Mouse (Mus musculus) frontal cortex, postnatal 10 days (tissue): ENCODE results near the gene Serpinf2.
"Not testable (repeated sequence)": the region's sequence is repeated elsewhere in the genome, so short reads cannot be mapped to it uniquely, and the experiment has no call there.

Experiments
- DNase-seq, 2 experiments: peaks; one replicate each; pipeline ENCODE4 v3.0.0; 2022; ENCODE audit warnings: low spot score in 2 of 2, mixed read lengths in 1 of 2

The Serpinf2 gene

DNA sequence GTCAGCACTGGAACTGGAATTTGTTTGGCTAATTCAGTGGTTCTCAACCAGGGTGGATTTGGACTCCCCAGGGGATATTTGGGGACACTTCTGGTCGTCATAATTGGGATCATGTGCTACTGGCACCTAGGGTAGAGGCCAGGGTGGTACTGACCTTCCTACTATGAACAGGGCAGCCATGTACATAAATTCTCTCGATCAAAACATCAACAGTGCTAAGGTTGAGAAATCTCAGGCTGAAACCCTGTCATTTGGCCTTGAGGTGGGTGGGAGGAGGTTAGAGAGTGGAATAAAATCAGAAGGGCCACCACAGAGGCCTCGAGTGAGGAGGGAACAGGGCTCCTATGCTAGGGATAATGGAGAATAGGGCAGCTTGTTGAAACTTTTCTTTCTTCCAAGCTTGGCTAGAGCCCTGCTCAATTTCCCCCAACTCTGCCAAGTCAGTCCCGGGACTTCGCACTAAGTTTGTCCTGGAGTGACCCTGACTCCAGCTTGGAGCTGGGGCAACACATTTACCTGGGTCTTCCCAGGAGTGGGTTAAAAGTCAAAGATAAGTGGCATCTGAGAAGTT, 19.8 kb upstream of the Serpinf2 start:
- DNase-seq = no peak

DNA sequence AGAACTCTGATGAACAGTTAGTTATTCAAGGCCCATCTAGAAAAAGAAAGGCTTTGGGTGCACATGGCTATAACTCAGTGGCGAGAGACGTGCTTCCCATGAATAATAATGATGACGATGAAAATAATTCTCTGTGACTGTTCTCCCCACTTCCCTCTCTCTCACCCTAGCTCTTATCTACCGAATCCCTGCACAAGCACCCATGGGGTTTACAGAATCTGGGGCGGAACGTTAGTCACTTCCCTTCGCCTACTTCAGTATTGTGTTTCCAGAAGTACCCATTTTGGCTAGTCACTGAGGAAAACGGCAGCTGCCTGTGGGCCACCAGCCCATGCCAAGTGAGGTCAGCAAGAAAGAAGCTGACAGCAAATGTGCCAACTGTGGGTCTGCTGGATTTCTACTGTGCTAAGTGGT, 19.2 kb upstream of the Serpinf2 start:
- DNase-seq = no peak

DNA sequence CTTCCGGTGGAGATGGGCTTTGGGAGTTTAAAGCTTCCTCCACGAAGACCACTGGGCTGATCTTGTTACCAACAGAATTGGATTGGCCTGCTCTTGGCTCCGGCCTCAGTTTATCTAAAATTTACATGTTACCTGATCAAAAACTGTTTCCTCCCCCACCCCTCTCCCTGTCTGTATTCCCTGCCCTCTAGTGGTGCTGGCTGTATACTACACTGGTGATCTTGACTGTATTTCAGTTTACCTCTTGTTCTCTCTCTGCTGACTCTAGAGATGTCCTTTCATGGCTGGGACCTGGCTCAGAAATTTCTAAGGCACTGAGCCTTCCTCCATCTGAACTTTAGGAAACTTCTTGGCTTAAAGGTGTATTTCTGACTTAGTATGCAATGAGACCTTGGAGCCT, 18.8 kb upstream of the Serpinf2 start:
- no peak for DNase-seq

DNA sequence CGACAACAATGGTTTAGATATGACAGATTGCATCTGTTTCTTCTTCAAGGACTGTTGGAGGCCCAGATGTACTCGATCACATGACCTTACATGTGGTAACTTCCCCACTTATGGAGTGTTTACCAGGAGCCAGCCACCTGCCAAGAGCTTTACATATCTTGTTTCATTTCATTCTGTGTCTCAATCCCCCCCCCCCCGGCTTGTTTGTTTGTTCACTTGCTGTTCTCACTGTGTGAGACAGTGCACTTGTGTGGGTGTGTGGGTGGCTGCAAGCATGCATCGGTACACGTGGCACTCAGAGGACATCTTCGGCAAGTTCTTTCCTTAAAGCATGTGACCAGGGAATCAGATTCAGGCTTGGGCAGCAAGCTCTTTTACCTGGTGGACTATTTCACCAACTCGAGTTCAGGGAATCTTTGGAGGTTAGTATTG, 17.1 kb upstream of the Serpinf2 start:
- no peak for DNase-seq

DNA sequence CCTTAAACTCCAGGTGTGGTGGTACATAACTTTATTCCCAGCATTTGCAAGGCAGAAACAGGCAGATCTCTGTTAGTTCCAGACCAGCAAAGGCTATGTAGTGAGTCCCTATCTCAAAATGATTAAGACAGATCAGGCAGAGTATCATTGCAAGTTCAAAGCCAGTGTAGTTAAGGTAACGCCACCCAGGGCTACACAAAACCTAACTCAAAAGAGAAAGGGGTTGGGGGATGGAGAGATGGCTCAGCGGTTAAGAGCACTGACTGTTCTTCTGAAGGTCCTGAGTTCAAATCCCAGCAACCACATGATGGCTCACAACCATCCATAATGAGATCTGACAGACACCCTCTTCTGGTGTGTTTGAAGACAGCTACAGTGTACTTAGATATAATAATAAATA, 16.6 kb upstream of the Serpinf2 start:
- not testable (repeated sequence) for DNase-seq

DNA sequence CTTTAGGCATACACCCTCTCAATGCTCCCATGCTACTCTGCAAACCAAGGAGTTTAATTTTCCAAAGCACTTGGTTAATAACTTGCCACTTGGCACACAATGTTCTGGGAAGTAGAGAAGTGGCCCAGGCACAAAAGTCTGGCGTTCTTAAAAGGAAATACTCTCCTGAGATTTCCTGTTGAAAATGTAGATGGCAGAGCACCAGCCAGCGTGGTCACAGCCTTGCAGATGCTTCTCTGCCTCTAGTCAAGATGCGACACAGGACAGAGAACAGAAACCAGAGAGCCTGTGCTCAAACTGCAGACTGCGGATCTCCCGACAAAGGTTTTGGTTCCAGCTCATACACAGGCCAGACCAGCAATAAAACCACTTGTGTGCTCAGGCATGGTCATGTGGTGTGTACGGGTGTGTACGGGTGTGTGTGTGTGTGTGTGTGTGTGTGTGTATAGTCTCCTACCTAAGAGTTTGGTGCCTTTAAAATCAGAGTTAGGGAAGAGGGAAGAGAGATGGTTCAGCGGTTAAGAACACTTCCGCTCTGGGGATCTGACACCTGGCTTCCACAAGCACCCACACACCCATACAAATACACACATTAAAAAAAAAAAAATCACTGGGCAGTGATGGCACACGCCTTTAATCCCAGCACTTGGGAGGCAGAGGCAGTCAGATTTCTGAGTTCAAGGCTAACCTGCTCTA, 15.8 kb upstream of the Serpinf2 start:
- no peak for DNase-seq

DNA sequence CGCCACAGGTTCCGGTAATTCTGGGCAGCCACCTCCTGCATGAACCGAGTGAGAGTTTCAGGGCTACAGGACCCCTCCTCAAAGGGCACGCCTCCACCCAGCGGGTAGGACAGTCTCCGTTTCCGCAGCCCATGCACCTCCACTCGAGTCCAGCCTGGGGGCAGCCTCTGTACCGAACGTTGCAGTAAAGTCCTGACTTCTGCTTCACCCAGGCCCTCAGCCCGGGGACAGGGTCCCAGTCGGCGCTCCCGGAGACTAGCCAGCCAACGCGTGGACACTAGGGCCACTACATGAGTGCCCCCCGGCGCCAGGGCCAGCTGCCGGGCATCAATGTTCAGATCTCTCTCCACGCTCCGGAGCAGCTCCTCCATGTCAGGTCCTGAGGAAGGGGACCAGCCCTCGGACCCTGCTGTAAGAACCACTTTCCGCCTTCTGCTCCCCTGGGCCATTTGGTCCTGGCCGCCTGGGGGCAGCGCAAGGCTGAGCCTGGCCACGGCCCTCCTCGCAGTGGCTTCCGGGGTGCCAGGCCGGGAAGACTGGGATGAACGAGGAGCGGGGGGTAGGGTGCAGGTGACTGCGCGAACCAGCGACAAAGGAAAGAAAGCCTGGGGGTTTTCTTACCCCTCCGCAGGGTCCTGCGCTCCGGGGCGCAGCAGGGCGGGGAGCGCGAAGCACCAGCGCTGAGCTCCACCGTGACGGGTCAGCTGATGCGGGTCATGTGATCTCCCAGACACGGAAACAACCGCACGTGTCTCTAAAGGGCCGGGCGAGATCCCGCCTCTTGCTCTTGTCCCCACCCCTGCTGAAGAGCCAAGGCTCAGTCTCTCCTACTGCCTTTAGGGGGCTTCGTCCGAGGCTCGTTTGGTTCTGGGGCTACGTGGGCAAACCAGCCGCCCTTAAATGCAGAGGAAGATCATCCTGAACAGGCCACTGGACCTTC, 14.9 kb upstream of the Serpinf2 start, which contains the start of gene Wdr81:
Wdr81 (minus strand) TSS at position 727 of the 940 bp plus-strand sequence.
- DNase-seq = peak; percentile 81 to 86

DNA sequence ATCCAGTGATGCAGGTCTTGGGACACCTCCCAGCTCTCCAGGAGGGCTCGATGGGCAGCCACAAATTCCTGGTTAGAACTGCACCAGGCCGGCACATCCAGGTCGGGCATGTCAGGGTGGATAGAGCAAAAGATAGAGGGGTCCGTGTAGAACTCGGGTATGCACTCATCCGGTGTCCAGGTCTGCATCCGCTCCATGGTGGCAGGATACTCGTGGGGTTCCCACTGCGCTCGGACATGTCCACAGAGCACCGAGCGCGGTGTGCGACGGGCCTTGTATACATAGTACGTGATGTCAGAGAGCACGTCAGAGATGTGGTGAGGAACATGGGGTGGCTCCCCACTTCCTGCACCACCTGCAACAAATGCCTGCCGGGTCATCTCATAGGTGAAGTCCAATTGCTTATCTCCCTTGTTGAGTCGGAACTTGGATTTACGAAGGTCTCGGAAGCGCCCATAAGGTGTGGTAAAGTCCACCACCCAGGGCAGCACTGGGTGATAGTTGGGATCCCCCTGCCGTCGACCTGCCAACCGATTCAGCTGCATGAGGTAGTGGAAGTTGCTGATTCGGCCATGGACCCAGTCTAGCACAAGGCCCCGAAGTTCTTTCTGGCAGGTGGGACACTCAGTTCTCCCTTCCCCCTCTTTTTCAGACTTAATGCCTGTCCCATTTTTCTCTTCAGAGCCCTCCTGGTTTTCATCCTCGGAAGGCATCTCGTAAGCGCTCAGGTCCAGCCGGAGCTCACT, 13.6 kb upstream of the Serpinf2 start:
- DNase-seq = no peak

DNA sequence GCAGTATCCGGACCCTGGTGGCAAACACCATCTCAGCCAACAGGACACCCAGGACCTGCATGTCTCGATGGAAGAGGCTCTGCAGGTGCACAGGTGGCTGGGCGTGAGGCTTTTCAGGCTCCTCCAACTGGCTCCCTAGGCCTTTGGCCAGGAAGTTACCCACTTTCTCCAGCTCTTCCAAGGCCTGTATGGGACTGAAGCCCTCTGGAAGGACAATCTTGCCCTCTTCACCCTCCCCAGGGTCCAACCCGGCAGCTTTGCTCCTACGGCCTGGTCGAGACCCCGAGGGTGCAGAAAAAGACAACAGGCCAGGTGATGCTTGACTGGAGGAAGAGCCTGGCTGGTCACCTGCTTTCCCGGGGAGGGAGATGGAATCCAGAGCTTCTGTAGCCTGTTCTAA, 12.7 kb upstream of the Serpinf2 start:
- no peak for DNase-seq

DNA sequence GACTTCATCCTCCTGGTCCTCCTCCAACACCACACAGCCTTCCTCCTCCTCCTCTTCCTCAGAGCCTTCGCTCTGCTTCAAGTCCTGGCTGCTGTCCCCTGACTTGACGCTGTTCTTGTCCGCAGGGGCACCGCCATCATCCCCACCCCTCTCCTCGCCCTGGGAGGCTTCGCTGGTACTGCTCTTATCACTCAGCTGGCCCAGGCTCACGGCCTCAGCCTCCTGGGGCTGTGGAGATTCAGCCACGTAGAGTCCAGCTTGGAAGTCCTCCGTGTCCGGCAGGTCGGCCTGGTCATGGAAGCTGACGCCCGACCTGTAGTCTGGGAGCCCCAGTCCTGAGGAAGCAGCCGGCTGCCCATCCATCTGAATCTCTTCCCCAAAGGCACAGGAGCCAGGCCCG, 11.5 kb upstream of the Serpinf2 start:
- no peak for DNase-seq

DNA sequence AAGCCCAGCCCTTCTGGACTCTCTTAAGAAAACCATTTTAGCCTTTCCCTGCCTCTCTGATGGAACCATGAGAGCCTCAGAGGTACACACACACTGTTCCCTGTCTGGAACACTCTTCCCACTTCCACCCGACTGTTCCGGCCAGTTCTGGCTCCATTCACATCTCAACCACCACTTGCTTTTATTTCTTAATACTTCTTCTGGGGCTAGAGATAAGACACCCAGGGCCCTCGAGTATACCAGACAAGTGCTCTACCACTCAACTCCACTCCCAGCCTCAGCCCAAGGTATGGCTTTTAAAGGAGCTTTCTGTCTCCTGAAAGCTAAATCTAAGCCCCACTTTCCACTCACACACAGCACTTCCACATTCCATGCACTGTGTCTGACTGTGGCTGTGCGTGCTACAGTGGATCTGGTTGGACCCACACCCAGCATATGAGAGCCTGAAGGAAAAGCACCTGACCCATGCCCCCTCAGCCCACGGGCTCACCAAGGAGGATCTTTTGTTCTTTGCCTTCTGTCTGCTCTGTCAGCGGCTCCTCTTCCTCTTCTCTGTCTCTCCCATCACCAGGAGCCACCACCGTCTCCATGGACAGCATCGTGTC, 11.0 kb upstream of the Serpinf2 start:
- no peak for DNase-seq

DNA sequence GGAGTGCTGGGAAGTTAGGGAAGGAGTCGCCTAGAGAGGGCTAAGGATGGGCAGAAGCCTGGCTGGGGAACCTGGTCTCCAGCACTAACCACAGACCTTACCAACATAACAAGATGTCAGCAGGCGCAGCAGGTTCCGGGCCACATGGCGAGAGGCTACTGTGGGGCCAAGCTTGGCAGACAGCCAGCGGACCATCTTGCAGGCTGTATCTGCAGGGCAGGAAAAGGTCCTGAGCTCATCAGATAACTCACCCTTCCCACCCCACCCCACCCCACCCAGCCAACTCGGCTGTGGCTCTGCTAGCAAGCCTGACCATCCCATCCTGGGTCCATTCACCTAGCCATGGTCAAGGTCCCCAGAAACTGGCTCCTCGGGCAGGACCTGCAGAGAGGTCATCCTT, 10.3 kb upstream of the Serpinf2 start:
- no peak for DNase-seq

DNA sequence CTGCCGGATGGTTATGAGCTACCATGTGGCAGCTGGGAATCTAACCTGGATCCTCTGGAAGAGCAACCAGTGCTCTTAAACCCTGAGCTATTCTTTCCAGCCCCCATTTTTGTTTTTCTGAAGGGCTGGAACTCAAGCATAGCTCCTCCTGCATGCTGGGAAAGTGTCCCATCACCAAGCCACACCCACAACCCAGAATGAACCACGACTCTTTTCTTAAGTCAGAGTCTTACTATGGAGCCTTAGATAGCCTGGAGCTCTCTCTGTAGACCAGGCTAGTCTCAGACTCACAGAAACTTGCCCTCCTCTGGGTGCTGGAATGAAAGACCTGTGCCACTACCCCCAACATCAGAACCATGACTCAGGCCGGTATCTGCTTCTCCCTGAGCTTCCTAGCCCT, 9.2 kb upstream of the Serpinf2 start:
- no peak for DNase-seq

DNA sequence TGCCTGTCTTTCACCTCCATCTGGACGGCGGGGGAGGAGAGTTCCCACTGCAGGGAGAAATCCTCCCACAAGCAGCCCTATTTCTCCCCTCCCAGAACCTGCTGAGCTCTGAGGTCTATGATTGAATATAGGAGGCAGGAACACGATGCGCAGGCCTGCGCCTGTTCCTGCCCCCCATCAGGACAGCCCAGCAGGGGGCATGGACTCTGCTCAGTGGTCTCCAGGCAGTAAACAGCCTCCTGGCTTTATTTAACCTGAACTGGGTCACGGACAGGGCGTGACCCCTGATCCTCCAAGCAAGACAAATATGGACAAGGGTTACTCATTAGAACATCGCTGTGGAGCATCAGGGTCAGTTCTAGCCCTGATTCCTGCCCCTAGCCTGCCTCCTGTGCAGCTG, 4.3 kb upstream of the Serpinf2 start:
- no peak for DNase-seq

DNA sequence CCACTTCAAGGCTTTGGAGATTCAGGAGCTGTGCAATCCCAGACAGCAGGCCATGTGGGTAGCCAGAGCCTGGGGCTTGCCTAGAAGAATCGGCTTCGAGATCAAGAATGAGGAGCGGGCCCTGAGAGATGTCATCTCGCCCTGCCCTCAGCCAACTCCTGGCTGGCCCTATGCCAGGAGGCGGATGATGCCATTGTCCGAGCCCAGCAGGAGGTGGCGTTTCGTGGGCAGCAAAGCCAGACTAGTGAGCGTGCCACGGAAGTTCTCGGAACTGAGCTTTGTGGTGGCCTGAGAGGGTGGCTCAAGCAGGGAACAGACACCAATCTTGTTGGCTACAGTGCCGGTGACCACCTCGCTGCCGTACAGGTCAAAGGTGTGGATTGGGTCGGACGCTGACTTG, 2.2 kb upstream of the Serpinf2 start:
- no peak for DNase-seq

DNA sequence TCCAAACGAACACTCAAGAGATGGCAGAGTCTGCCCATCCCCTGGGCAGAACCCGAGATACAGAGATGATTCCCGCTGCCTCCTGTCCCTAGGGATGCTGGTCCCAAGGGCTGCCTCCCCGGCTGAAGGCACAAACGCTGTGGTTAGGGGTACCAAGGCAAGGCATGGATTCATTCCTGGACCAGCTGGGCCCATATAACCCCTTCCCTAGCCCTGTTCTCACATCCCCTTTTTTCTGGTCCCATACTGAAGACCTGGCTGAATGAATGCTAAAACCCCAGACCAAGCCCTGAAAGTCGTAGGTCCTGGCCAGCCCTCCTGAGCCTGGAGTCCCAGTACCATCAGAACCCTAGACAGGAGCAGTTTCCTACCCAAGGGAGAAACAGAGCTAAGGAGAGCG, 1.6 kb upstream of the Serpinf2 start:
- DNase-seq = no peak

DNA sequence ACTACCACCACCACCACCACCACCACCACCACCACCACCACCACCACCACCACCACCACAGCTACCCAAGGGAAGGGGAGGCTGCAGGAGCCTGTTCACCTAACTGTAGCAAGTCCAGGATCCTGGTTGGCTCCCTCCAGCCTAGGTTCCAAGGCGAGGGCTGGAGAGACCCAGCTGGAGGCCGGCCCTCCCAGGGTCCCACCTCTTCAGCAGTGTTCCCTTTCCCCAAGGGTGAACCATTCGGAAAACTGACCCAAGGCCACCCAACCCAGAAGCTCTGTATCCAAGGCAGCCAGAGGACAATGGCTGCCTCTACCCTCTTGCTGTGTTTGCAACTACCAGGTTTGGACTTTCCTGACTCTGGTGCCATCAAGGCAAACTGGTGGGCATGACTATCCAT, 560 bp upstream of the Serpinf2 start:
- DNase-seq = no peak

DNA sequence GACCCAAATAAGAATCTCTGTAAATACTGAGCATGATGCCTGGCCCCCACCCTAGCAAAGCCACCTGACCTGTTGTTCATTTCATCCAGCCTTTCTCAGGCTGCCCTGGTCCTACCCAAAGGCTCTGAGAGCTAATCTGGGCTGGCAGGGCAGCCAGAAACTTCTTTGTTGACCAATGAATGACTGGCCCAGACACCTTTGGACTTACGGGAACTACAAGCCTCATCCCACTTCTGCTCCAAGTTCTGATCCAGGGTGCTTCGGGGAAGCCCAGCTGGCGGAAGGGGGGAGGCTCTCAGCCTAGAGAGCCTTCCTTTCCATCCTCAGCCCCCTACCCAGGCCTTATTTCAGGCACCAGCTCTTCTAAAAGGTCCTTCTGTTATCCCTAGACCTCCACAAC, 587 bp downstream of the Serpinf2 start:
- no peak for DNase-seq

DNA sequence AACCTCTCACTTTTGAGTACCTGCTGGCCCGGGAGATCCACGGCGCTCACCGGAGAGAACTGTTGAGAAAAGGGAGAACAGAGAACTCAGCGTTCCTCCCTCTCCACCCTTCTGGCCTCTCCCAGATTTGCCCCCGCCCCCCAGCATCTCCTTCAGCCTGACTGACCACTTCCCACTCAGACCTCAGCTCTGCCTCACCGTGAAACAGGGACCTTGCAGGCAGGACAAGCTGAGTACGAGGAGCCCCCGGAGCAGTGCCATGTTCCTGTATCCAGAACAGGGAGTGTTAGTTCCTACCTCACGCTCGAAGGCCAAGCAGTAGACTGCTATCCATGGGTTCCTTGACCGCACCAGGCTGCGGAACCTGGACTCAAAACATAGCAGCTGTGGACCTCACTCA, 1.2 kb downstream of the Serpinf2 start:
- no peak for DNase-seq

DNA sequence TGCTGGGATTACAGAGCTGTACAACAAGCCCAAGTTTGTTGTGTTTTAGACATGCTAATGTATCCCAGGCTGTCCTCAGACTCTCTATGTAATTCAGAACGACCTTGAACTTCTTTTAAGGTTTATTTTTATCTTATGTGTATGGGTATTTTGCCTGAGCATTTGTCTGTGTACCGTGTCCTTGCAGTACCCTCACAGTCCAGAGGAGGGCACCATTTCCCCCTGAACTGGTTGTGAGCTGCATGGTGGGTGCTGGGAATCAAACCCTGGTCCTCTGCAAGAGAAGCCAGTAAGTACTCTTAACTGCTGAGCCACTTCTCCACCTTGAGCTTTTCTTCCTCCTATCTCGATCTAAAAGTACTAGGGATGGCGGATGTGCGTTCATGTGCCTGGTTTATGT, 5.3 kb downstream of the Serpinf2 start:
- DNase-seq = no peak

DNA sequence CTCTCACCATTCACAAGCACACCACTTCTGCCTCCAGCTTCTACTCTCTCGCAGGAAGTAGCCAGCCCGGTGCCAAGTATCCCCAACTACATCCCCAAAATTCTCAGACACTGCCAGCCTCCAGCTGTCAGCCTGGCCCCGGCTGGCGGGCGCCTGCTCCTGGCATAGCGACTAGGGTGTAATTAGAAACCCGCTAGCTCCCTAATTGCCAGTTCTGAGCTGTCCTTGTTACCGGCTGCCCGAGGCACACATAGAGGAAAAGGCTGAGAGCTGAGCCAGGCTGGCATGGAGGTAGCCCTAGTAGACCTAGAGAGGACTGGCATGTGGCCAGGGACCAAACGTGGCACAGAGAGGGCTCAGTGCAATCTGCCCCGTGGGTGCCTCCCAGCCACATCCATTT, 8.1 kb downstream of the Serpinf2 start:
- DNase-seq = peak; percentile 77 to 88
